In the genomic region with DNA sequence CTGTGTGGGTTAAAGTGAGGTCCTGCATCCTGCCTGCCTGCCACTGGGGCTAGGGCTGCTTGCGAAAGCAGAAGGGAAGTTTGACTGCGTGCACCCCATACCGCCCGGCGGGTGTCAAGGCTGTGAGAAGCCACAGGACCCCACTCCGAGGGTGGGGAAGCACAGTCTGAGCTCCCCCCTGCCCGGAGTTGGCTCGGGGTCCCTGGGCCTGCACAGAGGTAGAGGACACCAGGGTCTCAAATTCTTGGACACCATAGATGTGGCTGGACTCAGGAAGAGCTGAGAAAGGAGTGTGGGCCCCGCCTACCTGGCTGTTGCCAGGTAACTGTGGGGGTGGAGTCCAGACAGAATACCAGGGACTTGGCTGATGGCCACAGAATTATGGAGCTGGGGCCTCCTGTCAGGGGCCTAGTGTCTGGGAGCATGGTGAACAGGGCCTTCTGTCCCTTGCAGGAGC, we compare ENCODE assay signal across 12 mouse cellular contexts.
DNase-seq lines count a peak whose midpoint lies in the region; ATAC-seq and TF ChIP-seq lines count a peak whose summit lies in the region.
"Had no signal": no experiment of that assay in that cellular context is flagged by ENCODE, and none has a peak within 500 bp of the region (broad histone marks: within the 10 kb centered on the region; RNA-seq: fewer than 3 reads in every experiment).

No protein-coding gene starts in this region.

- H3K4me1 ChIP-seq in heart, embryonic 13.5 days, result peaks cover 7% of the 10 kb centered on the region
- H3K4me1 ChIP-seq in liver, postnatal 0 days (ENCODE audit: insufficient read depth), result no peaks in the 10 kb centered on the region
- no peaks in the 10 kb centered on the region for H3K4me1 ChIP-seq in liver, embryonic 12.5 days
- H3K4me1 ChIP-seq in limb, embryonic 15.5 days, result peaks cover 5% of the 10 kb centered on the region; the same call in 1 of the 2 replicates
- H3K4me1 ChIP-seq: liver, embryonic 13.5 days had no signal

- H3K36me3 ChIP-seq in heart, embryonic 13.5 days, result no peaks in the 10 kb centered on the region
- H3K36me3 ChIP-seq in liver, postnatal 0 days (replicated peaks; ENCODE audit: insufficient read depth, low read length), result no peaks in the 10 kb centered on the region
- H3K36me3 ChIP-seq in liver, embryonic 12.5 days, result no peaks in the 10 kb centered on the region
- no peaks in the 10 kb centered on the region for H3K36me3 ChIP-seq in limb, embryonic 15.5 days
- H3K36me3 ChIP-seq: liver, embryonic 13.5 days had no signal

- no peak for TF ChIP-seq CTCF in liver, postnatal 0 days (IDR thresholded peaks at IDR 0.05; ENCODE audit: low read depth)

- no peak for TF ChIP-seq EP300 in liver, postnatal 0 days (IDR thresholded peaks at IDR 0.05; ENCODE audit: low read depth)

- peak overlapping the region; percentile 26; the same call in 1 of the 2 replicates for H3K4me3 ChIP-seq in heart, embryonic 13.5 days
- no peak overlapping the region for H3K4me3 ChIP-seq in liver, postnatal 0 days (ENCODE audit: low read depth, low read length)
- no peak overlapping the region for H3K4me3 ChIP-seq in liver, embryonic 12.5 days
- H3K4me3 ChIP-seq in limb, embryonic 15.5 days, result no peak overlapping the region
- H3K4me3 ChIP-seq: layer of hippocampus, adult 2 months; liver, embryonic 13.5 days had no signal

- H3K9ac ChIP-seq in heart, embryonic 13.5 days, result no peak overlapping the region
- no peak overlapping the region for H3K9ac ChIP-seq in liver, postnatal 0 days (replicated peaks)
- H3K9ac ChIP-seq in liver, embryonic 12.5 days, result no peak overlapping the region
- no peak overlapping the region for H3K9ac ChIP-seq in limb, embryonic 15.5 days
- H3K9ac ChIP-seq: liver, embryonic 13.5 days had no signal

- no peak for DNase-seq in heart, postnatal 10 days
- peak; percentile 15 for DNase-seq in liver, postnatal 0 days
- no peak for DNase-seq in urinary bladder, postnatal 14 days (ENCODE audit: low spot score)
- no peak for DNase-seq in frontal cortex, postnatal 36 days (ENCODE audit: low spot score in 2 of 2)
- DNase-seq: cerebellum, adult 11-12 months; heart, adult 11 months; liver, embryonic 13.5 days had no signal

- 42% methylated on average over 9 of the region's 9 CpGs for WGBS in heart, embryonic 13.5 days
- WGBS in liver, postnatal 0 days (ENCODE audit: insufficient replicate concordance), result 33% methylated on average over 9 of the region's 9 CpGs
- WGBS in liver, embryonic 12.5 days (ENCODE audit: insufficient replicate concordance), result 34% methylated on average over 9 of the region's 9 CpGs
- WGBS in limb, embryonic 15.5 days, result 44% methylated on average over 9 of the region's 9 CpGs

- H3K9me3 ChIP-seq in heart, embryonic 13.5 days, result no peaks in the 10 kb centered on the region
- H3K9me3 ChIP-seq in liver, postnatal 0 days (ENCODE audit: low read length), result no peaks in the 10 kb centered on the region
- H3K9me3 ChIP-seq in liver, embryonic 12.5 days (replicated peaks), result no peaks in the 10 kb centered on the region
- H3K9me3 ChIP-seq in limb, embryonic 15.5 days, result no peaks in the 10 kb centered on the region
- H3K9me3 ChIP-seq: liver, embryonic 13.5 days had no signal

- ATAC-seq in heart, embryonic 13.5 days (ENCODE audit: extremely low read depth, insufficient number of reproducible peaks, low FRiP score, low TSS enrichment), result no peak; the same call in 1 of the 2 replicates
- ATAC-seq in liver, postnatal 0 days, result no peak
- ATAC-seq in liver, embryonic 12.5 days, result no peak
- ATAC-seq in common myeloid progenitor, adult 5-6 weeks (replicated peaks; ENCODE audit: low read depth, poor library complexity, severe bottlenecking), result peak; percentile 77
- 0 out of 2 replicates have a peak, but pooled peaks have one; percentile 52 for ATAC-seq in limb, embryonic 15.5 days (ENCODE audit: insufficient number of reproducible peaks, low FRiP score, low TSS enrichment, low read depth)

- H3K4me2 ChIP-seq in heart, embryonic 13.5 days, result peak overlapping the region; percentile 39
- H3K4me2 ChIP-seq in liver, postnatal 0 days (ENCODE audit: low read depth, low read length), result no peak overlapping the region
- H3K4me2 ChIP-seq in liver, embryonic 12.5 days, result no peak overlapping the region
- no peak overlapping the region for H3K4me2 ChIP-seq in limb, embryonic 15.5 days
- H3K4me2 ChIP-seq: liver, embryonic 13.5 days had no signal

- H3K27ac ChIP-seq in heart, embryonic 13.5 days (replicated peaks), result no peak overlapping the region
- no peak overlapping the region for H3K27ac ChIP-seq in liver, postnatal 0 days (ENCODE audit: low read depth)
- H3K27ac ChIP-seq in liver, embryonic 12.5 days, result no peak overlapping the region
- H3K27ac ChIP-seq in limb, embryonic 15.5 days, result no peak overlapping the region
- H3K27ac ChIP-seq: layer of hippocampus, adult 2 months; liver, embryonic 13.5 days had no signal

- intact Hi-C loops in heart, postnatal 10 days (cut with DNase I), result no loop called here

- H3K27me3 ChIP-seq in heart, embryonic 13.5 days (replicated peaks), result no peaks in the 10 kb centered on the region
- H3K27me3 ChIP-seq in liver, postnatal 0 days (ENCODE audit: insufficient read depth, low read length), result no peaks in the 10 kb centered on the region
- H3K27me3 ChIP-seq in liver, embryonic 12.5 days (replicated peaks), result no peaks in the 10 kb centered on the region
- no peaks in the 10 kb centered on the region for H3K27me3 ChIP-seq in limb, embryonic 15.5 days
- H3K27me3 ChIP-seq: liver, embryonic 13.5 days had no signal

Comparison
In these comparisons a context has a peak if more than half of its experiments do, and no peak if none do; other contexts are left out.
1. ATAC-seq: peak in common myeloid progenitor, adult 5-6 weeks (single experiment) and limb, embryonic 15.5 days (single experiment); none in heart, embryonic 13.5 days (single experiment), liver, postnatal 0 days (single experiment) and liver, embryonic 12.5 days (single experiment).